Mouse (Mus musculus): ENCODE results near the gene Mamstr. TPM values are rescaled to one million over a fixed set of nuclear protein-coding genes. Genes with fewer than 3 reads are reported as not detected.
A peak's percentile ranks its signal among the peaks of the same experiment; 100 is the strongest.

The Mamstr gene
- polyA plus RNA-seq, 1 experiment from 2014 or later, result 7.6 TPM

- Histone ChIP-seq H3K27ac (replicated peaks in 1 of 2; ENCODE audit: control insufficient read depth in 1 of 2, insufficient read depth in 1 of 2, low read depth in 2 of 2, low read length in 2 of 2) (no peak overlapping the region; a peak in 1 of 4 replicates), H3K4me2 (ENCODE audit: low read length) (peak overlapping the region; percentile 51), H3K9ac (ENCODE audit: low read length) (peak overlapping the region; percentile 39; the same call in 1 of the 2 replicates), H3K27me3 (ENCODE audit: control insufficient read depth, insufficient read depth, low read length) (no peaks in the 10 kb centered on the region), H3K4me3 (ENCODE audit: control insufficient read depth in 1 of 2, insufficient read depth in 1 of 2, low read depth in 1 of 2, low read length in 2 of 2) (peak overlapping the region; percentile 15 to 22; a peak in 2 of 4 replicates), H3K4me1 (ENCODE audit: control insufficient read depth in 2 of 2, insufficient read depth in 2 of 2, low read length in 2 of 2) (peaks cover 50 to 55% of the 10 kb centered on the region in 2 experiments), H3K36me3 (ENCODE audit: control insufficient read depth, insufficient read depth, low read length) (peaks cover 24% of the 10 kb centered on the region), H3K9me3 (ENCODE audit: control insufficient read depth, low read length) (no peaks in the 10 kb centered on the region)
- WGBS, result 25% methylated on average over 29 of the region's 29 CpGs
- ATAC-seq (ENCODE audit: insufficient number of reproducible peaks, insufficient read depth, low FRiP score, low read depth), result peak; percentile 71
Observed at GRCm38 (mm10) chr7:45638623-45639401, 965 bp upstream of the Mamstr start.

GRCm38 (mm10) chr7:45640191-45640957, 597 bp downstream of the Mamstr start:
- no peaks in the 10 kb centered on the region for H3K27me3 ChIP-seq (ENCODE audit: control insufficient read depth, insufficient read depth, low read length)
- H3K4me3 ChIP-seq (ENCODE audit: control insufficient read depth in 1 of 2, insufficient read depth in 1 of 2, low read depth in 1 of 2, low read length in 2 of 2), result no peak overlapping the region

GRCm38 (mm10) chr7:45641391-45642040, 1.7 kb downstream of the Mamstr start:
- H3K9ac ChIP-seq (ENCODE audit: low read length), result peak overlapping the region; percentile 56
- peaks cover 44 to 53% of the 10 kb centered on the region in 2 experiments for H3K4me1 ChIP-seq (ENCODE audit: control insufficient read depth in 2 of 2, insufficient read depth in 2 of 2, low read length in 2 of 2)
- 0 out of 2 replicates have a peak, but pooled peaks have one; percentile 14 for ATAC-seq (ENCODE audit: insufficient number of reproducible peaks, insufficient read depth, low FRiP score, low read depth)
- H3K27me3 ChIP-seq (ENCODE audit: control insufficient read depth, insufficient read depth, low read length), result no peaks in the 10 kb centered on the region
- no peak overlapping the region; a peak in 1 of 4 replicates for H3K4me3 ChIP-seq (ENCODE audit: control insufficient read depth in 1 of 2, insufficient read depth in 1 of 2, low read depth in 1 of 2, low read length in 2 of 2)
- H3K9me3 ChIP-seq (ENCODE audit: control insufficient read depth, low read length), result no peaks in the 10 kb centered on the region
- peaks cover 19% of the 10 kb centered on the region for H3K36me3 ChIP-seq (ENCODE audit: control insufficient read depth, insufficient read depth, low read length)
- peak overlapping the region in 1 of 2 experiments; percentile 61; a peak in 3 of 4 replicates for H3K27ac ChIP-seq (replicated peaks in 1 of 2; ENCODE audit: control insufficient read depth in 1 of 2, insufficient read depth in 1 of 2, low read depth in 2 of 2, low read length in 2 of 2)
- H3K4me2 ChIP-seq (ENCODE audit: low read length), result peak overlapping the region; percentile 80
- 35% methylated on average over 17 of the region's 17 CpGs for WGBS

More at GRCm38 (mm10) chr7:45640191-45640957, 597 bp downstream of the Mamstr start:
- H3K4me1 ChIP-seq (ENCODE audit: control insufficient read depth in 2 of 2, insufficient read depth in 2 of 2, low read length in 2 of 2), result peaks cover 50 to 59% of the 10 kb centered on the region in 2 experiments
- H3K9ac ChIP-seq (ENCODE audit: low read length), result no peak overlapping the region
- 78% methylated on average over 19 of the region's 19 CpGs for WGBS
- peak overlapping the region in 1 of 2 experiments; percentile 61; a peak in 2 of 4 replicates for H3K27ac ChIP-seq (replicated peaks in 1 of 2; ENCODE audit: control insufficient read depth in 1 of 2, insufficient read depth in 1 of 2, low read depth in 2 of 2, low read length in 2 of 2)
- ATAC-seq (ENCODE audit: insufficient number of reproducible peaks, insufficient read depth, low FRiP score, low read depth), result no peak
- H3K4me2 ChIP-seq (ENCODE audit: low read length), result no peak overlapping the region
- peaks cover 24% of the 10 kb centered on the region for H3K36me3 ChIP-seq (ENCODE audit: control insufficient read depth, insufficient read depth, low read length)
- no peaks in the 10 kb centered on the region for H3K9me3 ChIP-seq (ENCODE audit: control insufficient read depth, low read length)

GRCm38 (mm10) chr7:45642083-45642482, 2.3 kb downstream of the Mamstr start:
- Histone ChIP-seq H3K27me3 (ENCODE audit: control insufficient read depth, insufficient read depth, low read length) (no peaks in the 10 kb centered on the region), H3K4me1 (ENCODE audit: control insufficient read depth in 2 of 2, insufficient read depth in 2 of 2, low read length in 2 of 2) (peaks cover 44 to 50% of the 10 kb centered on the region in 2 experiments), H3K9ac (ENCODE audit: low read length) (peak overlapping the region; percentile 56), H3K4me3 (ENCODE audit: control insufficient read depth in 1 of 2, insufficient read depth in 1 of 2, low read depth in 1 of 2, low read length in 2 of 2) (no peak overlapping the region; a peak in 1 of 4 replicates), H3K27ac (replicated peaks in 1 of 2; ENCODE audit: control insufficient read depth in 1 of 2, insufficient read depth in 1 of 2, low read depth in 2 of 2, low read length in 2 of 2) (peak overlapping the region in 1 of 2 experiments; percentile 61; a peak in 1 of 4 replicates), H3K9me3 (ENCODE audit: control insufficient read depth, low read length) (no peaks in the 10 kb centered on the region), H3K4me2 (ENCODE audit: low read length) (peak overlapping the region; percentile 80), H3K36me3 (ENCODE audit: control insufficient read depth, insufficient read depth, low read length) (peaks cover 13% of the 10 kb centered on the region; the same call in 1 of the 2 replicates)
- no peak for ATAC-seq (ENCODE audit: insufficient number of reproducible peaks, insufficient read depth, low FRiP score, low read depth)
- WGBS, result 53% methylated on average over 5 of the region's 5 CpGs

- WGBS, result 49% methylated on average over 16 of the region's 16 CpGs
- H3K9ac ChIP-seq (ENCODE audit: low read length), result peak overlapping the region; percentile 84
Observed at GRCm38 (mm10) chr7:45642503-45643255, 2.9 kb downstream of the Mamstr start.

GRCm38 (mm10) chr7:45643441-45644178, 3.8 kb downstream of the Mamstr start:
- H3K9ac ChIP-seq (ENCODE audit: low read length), result peak overlapping the region; percentile 84
- ATAC-seq (ENCODE audit: insufficient number of reproducible peaks, insufficient read depth, low FRiP score, low read depth), result peak; percentile 81
- peak overlapping the region; percentile 70 to 82 for H3K27ac ChIP-seq (replicated peaks in 1 of 2; ENCODE audit: control insufficient read depth in 1 of 2, insufficient read depth in 1 of 2, low read depth in 2 of 2, low read length in 2 of 2)
- peaks cover 39 to 46% of the 10 kb centered on the region in 2 experiments for H3K4me1 ChIP-seq (ENCODE audit: control insufficient read depth in 2 of 2, insufficient read depth in 2 of 2, low read length in 2 of 2)
- H3K4me3 ChIP-seq (ENCODE audit: control insufficient read depth in 1 of 2, insufficient read depth in 1 of 2, low read depth in 1 of 2, low read length in 2 of 2), result peak overlapping the region; percentile 44 to 52
- WGBS, result 12% methylated on average over 28 of the region's 28 CpGs
- no peaks in the 10 kb centered on the region for H3K9me3 ChIP-seq (ENCODE audit: control insufficient read depth, low read length)
- H3K27me3 ChIP-seq (ENCODE audit: control insufficient read depth, insufficient read depth, low read length), result no peaks in the 10 kb centered on the region
- H3K4me2 ChIP-seq (ENCODE audit: low read length), result peak overlapping the region; percentile 80
- H3K36me3 ChIP-seq (ENCODE audit: control insufficient read depth, insufficient read depth, low read length), result no peaks in the 10 kb centered on the region; the same call in 1 of the 2 replicates

More at GRCm38 (mm10) chr7:45642503-45643255, 2.9 kb downstream of the Mamstr start:
- ATAC-seq (ENCODE audit: insufficient number of reproducible peaks, insufficient read depth, low FRiP score, low read depth), result no peak
- peak overlapping the region; percentile 44 to 52 for H3K4me3 ChIP-seq (ENCODE audit: control insufficient read depth in 1 of 2, insufficient read depth in 1 of 2, low read depth in 1 of 2, low read length in 2 of 2)
- H3K27ac ChIP-seq (replicated peaks in 1 of 2; ENCODE audit: control insufficient read depth in 1 of 2, insufficient read depth in 1 of 2, low read depth in 2 of 2, low read length in 2 of 2), result peak overlapping the region; percentile 70 to 82
- H3K4me2 ChIP-seq (ENCODE audit: low read length), result peak overlapping the region; percentile 80
- peaks cover 44 to 50% of the 10 kb centered on the region in 2 experiments for H3K4me1 ChIP-seq (ENCODE audit: control insufficient read depth in 2 of 2, insufficient read depth in 2 of 2, low read length in 2 of 2)
- H3K36me3 ChIP-seq (ENCODE audit: control insufficient read depth, insufficient read depth, low read length), result peaks cover 7% of the 10 kb centered on the region; the same call in 1 of the 2 replicates
- no peaks in the 10 kb centered on the region for H3K9me3 ChIP-seq (ENCODE audit: control insufficient read depth, low read length)
- H3K27me3 ChIP-seq (ENCODE audit: control insufficient read depth, insufficient read depth, low read length), result no peaks in the 10 kb centered on the region

All from heart, embryonic 14.5 days (tissue).